Mouse (Mus musculus) cerebellum, adult 2 months (tissue): ENCODE data around the gene E030018B13Rik. TPM values are rescaled to one million over a fixed set of nuclear protein-coding genes. Genes with fewer than 3 reads are reported as not detected.

Experiments
- DNase-seq, 2 experiments: peaks; one replicate each; pipeline ENCODE4 v3.0.0; 2021
- H3K27ac ChIP-seq: fragments of 200-500 bp; 2 replicates; pipeline ENCODE4 v1.5.1; 2012; ENCODE audit warnings: low read length, control low read depth, inconsistent platforms; ENCODE audit not compliant: insufficient read depth
- H3K27me3 ChIP-seq: fragments of 200-500 bp; 2 replicates; pipeline ENCODE4 v1.6.1; 2012; ENCODE audit warnings: inconsistent platforms, mild to moderate bottlenecking, low read length, moderate library complexity; ENCODE audit not compliant: control insufficient read depth, insufficient read depth
- H3K4me1 ChIP-seq: fragments of 200-500 bp; 2 replicates; pipeline ENCODE4 v1.6.1; 2011; ENCODE audit warnings: low read length; ENCODE audit not compliant: control insufficient read depth, insufficient read depth
- H3K4me3 ChIP-seq: fragments of 200-500 bp; replicated peaks from 2 replicates; pipeline ENCODE3; 2011; ENCODE audit warnings: mild to moderate bottlenecking, low read depth, low read length, control low read depth; ENCODE audit not compliant: insufficient read depth
- CTCF ChIP-seq: fragments of 200-500 bp; IDR thresholded peaks from 2 replicates; pipeline ENCODE4 v1.5.1; 2011; ENCODE audit warnings: low read depth, mild to moderate bottlenecking, control low read depth, low read length, moderate library complexity, borderline replicate concordance; ENCODE audit not compliant: insufficient read depth
- POLR2A ChIP-seq: fragments of 200-500 bp; IDR thresholded peaks from 2 replicates; pipeline ENCODE4 v1.6.1; 2011; ENCODE audit warnings: low read length, control low read depth, borderline replicate concordance; ENCODE audit not compliant: insufficient read depth
- WGBS: fragments of 180-500 bp; shearing (Covaris S2); methylation state at CpG from one replicate; pipeline ENCODE4 v1.1.7; 2018; 5-methylcytosine and 5-hydroxymethylcytosine counted together
- polyA plus RNA-seq: library from polyadenylated mRNA; depleted of rRNA; stranded (reverse); fragments of >200 nt; gene quantifications from 2 replicates; pipeline ENCODE4 v1.2.3, GENCODE M21; 2012

The E030018B13Rik gene
- polyA plus RNA-seq, 1 experiment = not detected

DNA sequence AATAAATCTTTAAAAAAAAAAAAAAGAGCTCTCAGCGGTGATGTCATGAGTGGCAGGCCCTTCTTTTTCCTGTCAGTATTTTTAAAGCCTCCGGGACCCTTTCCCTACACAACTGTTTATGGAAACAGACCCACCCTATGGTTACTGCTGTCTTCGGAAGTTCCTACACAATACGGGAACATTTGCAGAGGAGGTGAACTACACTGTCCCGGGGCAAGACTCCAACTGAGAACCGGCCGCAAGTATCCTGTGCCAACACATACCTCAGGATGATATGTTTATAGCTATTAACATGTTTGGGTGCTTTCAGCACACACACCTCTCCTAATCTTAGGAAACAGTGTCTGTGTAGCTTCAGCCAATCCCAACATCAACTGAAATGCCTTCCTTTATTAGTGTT is 31.6 kb upstream of the E030018B13Rik start:
- Histone ChIP-seq H3K27me3 (no peaks in the 10 kb centered on the region), H3K4me3 (no peak overlapping the region), H3K4me1 (peaks cover 43% of the 10 kb centered on the region), H3K27ac (no peak overlapping the region)
- DNase-seq = no peak
- WGBS = 77% methylated on average over 7 of the region's 7 CpGs
- TF ChIP-seq CTCF = no peak
- no peak for TF ChIP-seq POLR2A

GRCm38 (mm10) chr7:63887034-63887551 is 29.6 kb upstream of the E030018B13Rik start:
- DNase-seq = peak in 1 of 2 experiments; percentile 21
- no peak for TF ChIP-seq CTCF
- TF ChIP-seq POLR2A = no peak
- no peak overlapping the region for H3K27ac ChIP-seq
- no peaks in the 10 kb centered on the region for H3K27me3 ChIP-seq
- 54% methylated on average over 8 of the region's 8 CpGs for WGBS
- peaks cover 50% of the 10 kb centered on the region for H3K4me1 ChIP-seq
- no peak overlapping the region for H3K4me3 ChIP-seq

DNA sequence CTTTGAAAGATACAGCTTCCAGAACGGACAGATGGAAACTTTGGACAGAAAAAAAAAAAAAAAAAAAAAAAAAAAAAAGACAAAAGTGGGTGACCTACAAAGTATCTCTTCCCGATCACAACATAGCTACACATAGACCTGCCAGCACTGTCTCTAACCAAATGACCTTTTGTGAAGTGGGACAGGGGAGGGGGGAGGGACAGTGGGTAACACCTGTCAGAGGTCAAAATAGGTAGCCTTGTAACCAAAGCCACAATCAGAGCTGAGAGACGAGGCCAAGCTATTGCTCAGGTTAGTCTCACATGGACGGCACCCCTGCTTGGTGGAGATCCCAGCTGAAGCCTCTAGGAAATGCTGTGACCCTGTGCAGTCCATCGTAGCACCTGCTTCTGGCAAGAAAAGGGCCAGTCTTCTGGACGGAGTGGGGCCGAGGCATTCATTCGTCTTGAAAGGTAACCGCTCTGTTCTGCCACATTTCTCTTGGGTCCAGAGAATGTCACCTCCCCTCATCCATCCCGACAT is 29.0 kb upstream of the E030018B13Rik start:
- Histone ChIP-seq H3K4me1 (peaks cover 45% of the 10 kb centered on the region), H3K4me3 (no peak overlapping the region), H3K27me3 (no peaks in the 10 kb centered on the region), H3K27ac (peak overlapping the region; percentile 37)
- TF ChIP-seq POLR2A = no peak
- TF ChIP-seq CTCF = no peak
- WGBS = 63% methylated on average over 10 of the region's 10 CpGs
- peak in 1 of 2 experiments; percentile 16 for DNase-seq

- TF ChIP-seq POLR2A = no peak
- TF ChIP-seq CTCF = no peak
- H3K27me3 ChIP-seq = no peaks in the 10 kb centered on the region
- 0 out of 2 replicates have a peak overlapping the region, but pooled peaks have one; percentile 20 for H3K27ac ChIP-seq
- DNase-seq = peak in 1 of 2 experiments; percentile 30
- H3K4me3 ChIP-seq = no peak overlapping the region
- 61% methylated on average over 6 of the region's 6 CpGs for WGBS
- peaks cover 45% of the 10 kb centered on the region for H3K4me1 ChIP-seq
These were observed 28.0 kb upstream of the E030018B13Rik start for GRCm38 (mm10) chr7:63888674-63889073.

DNA sequence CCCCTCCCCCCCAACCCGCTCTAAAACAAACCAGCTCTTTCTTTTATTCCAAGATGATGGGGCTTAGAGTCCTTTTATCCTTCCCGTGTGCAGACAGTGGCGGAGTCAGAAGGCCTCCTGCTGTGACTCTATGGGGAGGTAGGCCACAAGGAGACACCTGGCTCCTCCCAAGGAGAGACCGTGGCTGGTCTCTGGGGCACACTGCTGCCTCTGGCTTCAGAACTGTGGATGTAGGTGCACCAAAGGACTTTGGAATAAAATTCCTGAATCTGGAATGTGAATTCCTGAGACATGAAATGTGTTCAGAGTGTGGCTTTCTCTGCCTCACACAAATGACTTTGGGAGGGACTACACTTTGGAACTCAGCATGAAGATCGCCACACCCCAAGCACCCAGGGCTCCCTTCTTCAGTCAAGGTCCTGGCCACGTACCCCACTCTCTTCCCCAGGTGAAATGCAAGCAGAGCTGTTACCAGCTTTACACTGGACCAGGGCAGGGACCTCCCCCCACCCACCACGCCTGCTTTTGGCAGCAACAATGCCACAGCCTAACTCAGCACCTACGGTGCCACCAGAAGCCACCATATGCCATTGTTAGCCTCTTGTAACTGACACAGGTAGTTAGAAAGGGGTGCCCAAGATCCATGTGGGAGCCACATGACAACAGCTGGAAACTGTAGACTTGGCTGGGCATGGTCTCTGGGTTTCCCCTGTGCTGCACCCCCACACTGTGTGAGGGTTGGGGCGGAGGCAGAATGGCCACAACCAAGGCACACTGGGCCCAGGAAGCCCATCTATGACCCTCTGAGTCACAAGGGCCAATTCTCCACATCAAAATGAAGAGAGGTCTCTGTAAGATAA is 27.3 kb upstream of the E030018B13Rik start:
- H3K27ac ChIP-seq = peak overlapping the region; percentile 67
- 44% methylated on average over 9 of the region's 9 CpGs for WGBS
- H3K27me3 ChIP-seq = no peaks in the 10 kb centered on the region
- peak; percentile 33 to 42 for DNase-seq
- no peak overlapping the region for H3K4me3 ChIP-seq
- H3K4me1 ChIP-seq = peaks cover 46% of the 10 kb centered on the region
- TF ChIP-seq POLR2A = no peak

- DNase-seq = peak; percentile 52 to 62
- Histone ChIP-seq H3K4me3 (no peak overlapping the region), H3K27ac (no peak overlapping the region), H3K27me3 (no peaks in the 10 kb centered on the region), H3K4me1 (peaks cover 60% of the 10 kb centered on the region)
- WGBS = 27% methylated on average over 43 of the region's 43 CpGs
- TF ChIP-seq POLR2A (no peak), CTCF (no peak)
These were observed 25.1 kb upstream of the E030018B13Rik start for GRCm38 (mm10) chr7:63891488-63892075.

DNA sequence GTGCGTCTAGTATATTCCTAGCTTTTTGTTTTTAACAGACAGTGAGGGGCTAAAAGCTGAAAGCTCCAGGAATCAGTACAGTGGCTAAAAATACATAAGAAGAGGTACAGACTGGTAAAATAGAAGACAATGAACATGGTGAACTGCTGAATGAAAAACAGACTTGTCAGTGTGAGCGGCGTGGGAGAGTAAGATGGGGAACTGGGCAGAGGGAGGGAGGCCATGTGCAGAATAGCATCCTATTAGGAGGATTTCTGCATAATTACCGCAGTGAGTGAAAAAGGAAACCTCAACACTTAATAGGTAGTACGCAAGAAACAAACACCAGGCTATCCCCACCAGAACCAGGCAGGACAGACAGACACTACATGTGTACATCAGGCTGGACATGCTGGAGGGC is 23.5 kb upstream of the E030018B13Rik start:
- WGBS = 74% methylated on average over 5 of the region's 5 CpGs
- Histone ChIP-seq H3K27me3 (no peaks in the 10 kb centered on the region), H3K4me1 (peaks cover 60% of the 10 kb centered on the region), H3K27ac (peak overlapping the region; percentile 98), H3K4me3 (no peak overlapping the region)
- TF ChIP-seq POLR2A (no peak), CTCF (no peak)
- DNase-seq = peak in 1 of 2 experiments; percentile 47

DNA sequence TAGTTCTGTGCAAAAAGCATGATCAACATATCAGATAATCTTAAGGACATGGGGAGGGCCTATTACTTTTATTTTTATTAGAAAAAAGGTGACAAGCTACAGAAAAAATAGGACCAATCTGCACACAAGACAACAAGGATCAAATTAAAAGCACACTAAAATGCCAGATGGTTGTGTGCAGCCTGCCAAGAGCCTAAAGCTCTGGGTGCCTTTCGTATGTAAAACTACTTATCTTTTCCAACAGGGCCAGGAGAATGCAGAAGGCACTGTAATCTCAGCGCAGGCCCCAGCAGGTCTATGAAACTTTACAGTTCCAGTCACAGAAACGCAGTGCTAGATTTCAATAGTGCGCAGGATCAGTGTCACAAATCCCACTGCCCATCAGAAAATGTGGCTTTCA is 22.9 kb upstream of the E030018B13Rik start:
- 28% methylated on average over 4 of the region's 4 CpGs for WGBS
- Histone ChIP-seq H3K4me3 (no peak overlapping the region), H3K27ac (peak overlapping the region; percentile 98; the same call in 1 of the 2 replicates), H3K27me3 (no peaks in the 10 kb centered on the region), H3K4me1 (peaks cover 63% of the 10 kb centered on the region)
- TF ChIP-seq CTCF = no peak
- TF ChIP-seq POLR2A = no peak
- peak; percentile 59 to 73 for DNase-seq
